Mouse (Mus musculus): ENCODE results near the gene Dgkb. TPM values are rescaled to one million over a fixed set of nuclear protein-coding genes. Genes with fewer than 3 reads are reported as not detected.

The Dgkb gene
- polyA plus RNA-seq, 1 experiment = not detected

- Histone ChIP-seq H3K4me2 (ENCODE audit: low read depth) (no peak overlapping the region), H3K79me2 (ENCODE audit: control insufficient read depth, insufficient read depth) (no peaks in the 10 kb centered on the region), H3ac (ENCODE audit: control insufficient read depth, insufficient read length) (no peak overlapping the region), H3K36me3 (ENCODE audit: control insufficient read depth, insufficient read depth) (no peaks in the 10 kb centered on the region), H3K27me3 (ENCODE audit: control insufficient read depth, insufficient read depth, insufficient read length) (no peaks in the 10 kb centered on the region), H3K4me3 (no peak overlapping the region)
- TF ChIP-seq MYOG (IDR thresholded peaks at IDR 0.05; ENCODE audit: control insufficient read depth in 1 of 3, insufficient read depth in 1 of 3, insufficient read length in 2 of 3, low read depth in 2 of 3) (no peak), E2F4 (IDR thresholded peaks at IDR 0.05; ENCODE audit: insufficient read depth) (no peak), USF1 (IDR thresholded peaks at IDR 0.05; ENCODE audit: low read depth) (no peak)
These were observed 618.0 kb downstream of the Dgkb start for GRCm38 (mm10) chr12:38435364-38436130.

GRCm38 (mm10) chr12:38436131-38436436, 618.6 kb downstream of the Dgkb start:
- Histone ChIP-seq H3K79me2 (ENCODE audit: control insufficient read depth, insufficient read depth) (no peaks in the 10 kb centered on the region), H3K4me2 (ENCODE audit: low read depth) (no peak overlapping the region), H3K36me3 (ENCODE audit: control insufficient read depth, insufficient read depth) (no peaks in the 10 kb centered on the region), H3K27me3 (ENCODE audit: control insufficient read depth, insufficient read depth, insufficient read length) (no peaks in the 10 kb centered on the region), H3ac (ENCODE audit: control insufficient read depth, insufficient read length) (no peak overlapping the region), H3K4me3 (no peak overlapping the region)
- TF ChIP-seq MYOG (IDR thresholded peaks at IDR 0.05; ENCODE audit: control insufficient read depth in 1 of 3, insufficient read depth in 1 of 3, insufficient read length in 2 of 3, low read depth in 2 of 3) (no peak), E2F4 (IDR thresholded peaks at IDR 0.05; ENCODE audit: insufficient read depth) (no peak), SRF (IDR thresholded peaks at IDR 0.05; ENCODE audit: control insufficient read depth, insufficient read length, low read depth) (no peak), TCF3 (IDR thresholded peaks at IDR 0.05; ENCODE audit: insufficient read length, low read depth) (no peak), MAX (IDR thresholded peaks at IDR 0.05; ENCODE audit: low read depth) (no peak), POLR2AphosphoS2 (IDR thresholded peaks at IDR 0.05; ENCODE audit: insufficient read length, low read depth) (no peak), POLR2A (IDR thresholded peaks at IDR 0.05; ENCODE audit: insufficient read length, low read depth) (no peak), MYOD1 (IDR thresholded peaks at IDR 0.05; ENCODE audit: control insufficient read depth in 1 of 3, insufficient read length in 2 of 3, low read depth in 2 of 3) (no peak), USF1 (IDR thresholded peaks at IDR 0.05; ENCODE audit: low read depth) (no peak), TCF12 (IDR thresholded peaks at IDR 0.05; ENCODE audit: insufficient read depth, poor library complexity, severe bottlenecking) (no peak), REST (IDR thresholded peaks at IDR 0.05; ENCODE audit: insufficient read depth, insufficient read length) (no peak), CEBPB (IDR thresholded peaks at IDR 0.05; ENCODE audit: insufficient read depth, poor library complexity, severe bottlenecking) (no peak)

GRCm38 (mm10) chr12:38450323-38451087, 633.0 kb downstream of the Dgkb start:
- Histone ChIP-seq H3K27me3 (ENCODE audit: control insufficient read depth, insufficient read depth, insufficient read length) (no peaks in the 10 kb centered on the region), H3K4me2 (ENCODE audit: low read depth) (no peak overlapping the region), H3K79me2 (ENCODE audit: control insufficient read depth, insufficient read depth) (no peaks in the 10 kb centered on the region), H3ac (ENCODE audit: control insufficient read depth, insufficient read length) (no peak overlapping the region), H3K36me3 (ENCODE audit: control insufficient read depth, insufficient read depth) (no peaks in the 10 kb centered on the region), H3K4me3 (no peak overlapping the region)
- TF ChIP-seq SRF (IDR thresholded peaks at IDR 0.05; ENCODE audit: control insufficient read depth, insufficient read length, low read depth) (no peak), REST (IDR thresholded peaks at IDR 0.05; ENCODE audit: insufficient read depth, insufficient read length) (no peak), MAX (IDR thresholded peaks at IDR 0.05; ENCODE audit: low read depth) (no peak), CEBPB (IDR thresholded peaks at IDR 0.05; ENCODE audit: insufficient read depth, poor library complexity, severe bottlenecking) (no peak), POLR2A (IDR thresholded peaks at IDR 0.05; ENCODE audit: insufficient read length, low read depth) (no peak), E2F4 (IDR thresholded peaks at IDR 0.05; ENCODE audit: insufficient read depth) (no peak), MYOD1 (IDR thresholded peaks at IDR 0.05; ENCODE audit: control insufficient read depth in 1 of 3, insufficient read length in 2 of 3, low read depth in 2 of 3) (no peak), POLR2AphosphoS2 (IDR thresholded peaks at IDR 0.05; ENCODE audit: insufficient read length, low read depth) (no peak), TCF3 (IDR thresholded peaks at IDR 0.05; ENCODE audit: insufficient read length, low read depth) (no peak), TCF12 (IDR thresholded peaks at IDR 0.05; ENCODE audit: insufficient read depth, poor library complexity, severe bottlenecking) (no peak), MYOG (IDR thresholded peaks at IDR 0.05; ENCODE audit: control insufficient read depth in 1 of 3, insufficient read depth in 1 of 3, insufficient read length in 2 of 3, low read depth in 2 of 3) (no peak), USF1 (IDR thresholded peaks at IDR 0.05; ENCODE audit: low read depth) (no peak)

GRCm38 (mm10) chr12:38451677-38452076, 634.2 kb downstream of the Dgkb start:
- Histone ChIP-seq H3K36me3 (ENCODE audit: control insufficient read depth, insufficient read depth) (no peaks in the 10 kb centered on the region), H3K4me3 (no peak overlapping the region), H3ac (ENCODE audit: control insufficient read depth, insufficient read length) (no peak overlapping the region), H3K4me2 (ENCODE audit: low read depth) (no peak overlapping the region), H3K79me2 (ENCODE audit: control insufficient read depth, insufficient read depth) (no peaks in the 10 kb centered on the region), H3K27me3 (ENCODE audit: control insufficient read depth, insufficient read depth, insufficient read length) (no peaks in the 10 kb centered on the region)
- TF ChIP-seq POLR2AphosphoS2 (IDR thresholded peaks at IDR 0.05; ENCODE audit: insufficient read length, low read depth) = no peak
- TF ChIP-seq SRF (IDR thresholded peaks at IDR 0.05; ENCODE audit: control insufficient read depth, insufficient read length, low read depth) = no peak
- no peak for TF ChIP-seq POLR2A (IDR thresholded peaks at IDR 0.05; ENCODE audit: insufficient read length, low read depth)
- TF ChIP-seq TCF3 (IDR thresholded peaks at IDR 0.05; ENCODE audit: insufficient read length, low read depth) = no peak
- no peak for TF ChIP-seq E2F4 (IDR thresholded peaks at IDR 0.05; ENCODE audit: insufficient read depth)
- TF ChIP-seq MAX (IDR thresholded peaks at IDR 0.05; ENCODE audit: low read depth) = no peak
- no peak for TF ChIP-seq REST (IDR thresholded peaks at IDR 0.05; ENCODE audit: insufficient read depth, insufficient read length)
- no peak for TF ChIP-seq CEBPB (IDR thresholded peaks at IDR 0.05; ENCODE audit: insufficient read depth, poor library complexity, severe bottlenecking)
- no peak for TF ChIP-seq MYOD1 (IDR thresholded peaks at IDR 0.05; ENCODE audit: control insufficient read depth in 1 of 3, insufficient read length in 2 of 3, low read depth in 2 of 3)
- TF ChIP-seq USF1 (IDR thresholded peaks at IDR 0.05; ENCODE audit: low read depth) = no peak
- TF ChIP-seq TCF12 (IDR thresholded peaks at IDR 0.05; ENCODE audit: insufficient read depth, poor library complexity, severe bottlenecking) = no peak
- TF ChIP-seq MYOG (IDR thresholded peaks at IDR 0.05; ENCODE audit: control insufficient read depth in 1 of 3, insufficient read depth in 1 of 3, insufficient read length in 2 of 3, low read depth in 2 of 3) = no peak
